Mouse (Mus musculus) gastrocnemius, postnatal 4 days (tissue): Measurements from ENCODE around the gene Mef2c. TPM values are rescaled to one million over a fixed set of nuclear protein-coding genes. Genes with fewer than 3 reads are reported as not detected.

Experiments used
- DNase-seq, 2 experiments: peaks; one replicate each; pipeline ENCODE4 v3.0.0; 2021 to 2022; ENCODE audit warnings: low spot score in 2 of 2, mixed read lengths in 2 of 2
- total RNA-seq, 2 experiments: library from RNA; stranded (reverse); gene quantifications; 2 replicates each; pipeline ENCODE4 v1.2.3; 2021

Gene Mef2c
- total RNA-seq, 2 experiments from 2014 or later: 565 to 585 TPM

DNA sequence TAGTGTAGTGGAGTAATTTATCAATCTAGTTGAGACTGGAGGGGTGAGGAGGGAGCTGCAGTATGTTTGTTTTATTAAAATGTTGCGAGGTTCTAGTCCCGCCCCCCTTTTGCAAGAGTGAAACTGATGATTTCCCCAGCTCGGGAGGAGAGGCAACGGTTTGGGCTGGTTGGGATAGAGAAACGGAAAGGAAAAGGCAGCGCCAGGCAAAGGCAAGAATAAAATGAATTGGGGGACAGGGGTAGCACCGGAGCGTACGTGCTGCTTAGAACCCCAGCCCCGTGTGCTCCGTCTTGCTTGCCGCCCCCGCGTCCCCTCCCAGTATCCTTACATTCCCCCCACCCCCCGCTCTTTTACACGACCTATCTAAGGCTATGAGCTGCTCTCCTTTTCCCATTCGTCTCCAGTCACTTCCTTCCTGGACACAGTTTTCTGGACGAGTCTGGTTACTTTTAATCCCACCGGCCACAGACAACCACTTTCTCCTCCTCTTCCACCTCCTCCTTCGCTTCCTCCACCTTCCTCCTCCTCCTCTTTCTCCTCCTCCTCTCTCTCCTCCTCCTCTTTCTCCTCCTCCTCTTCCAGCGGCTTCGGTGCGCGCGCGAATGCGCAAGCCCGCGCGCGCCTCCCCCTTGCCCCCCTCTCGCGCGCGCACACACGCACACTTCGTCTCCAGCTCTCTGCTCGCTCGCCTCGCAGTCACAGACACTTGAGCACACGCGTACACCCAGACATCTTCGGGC is 20.5 kb downstream of the Mef2c start:
- DNase-seq: peak; percentile 48 to 77

- no peak for DNase-seq
Measured at GRCm38 (mm10) chr13:83524902-83525715, 21.3 kb downstream of the Mef2c start.

DNA sequence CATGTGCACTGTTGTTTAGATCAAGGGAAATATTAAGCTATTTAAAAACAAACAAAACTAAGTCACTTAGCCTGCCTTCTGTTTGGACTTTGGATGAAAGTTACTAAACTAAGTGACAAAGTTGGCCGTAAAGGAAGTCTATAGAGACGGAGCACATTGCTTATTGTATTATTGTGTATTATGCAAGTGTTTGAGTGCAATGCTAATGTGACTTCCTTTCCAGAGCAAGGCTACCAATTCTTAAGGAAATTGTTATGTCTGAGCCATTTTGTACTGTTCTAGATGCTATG is 21.8 kb downstream of the Mef2c start:
- no peak for DNase-seq

GRCm38 (mm10) chr13:83526066-83526465 is 22.2 kb downstream of the Mef2c start:
- no peak for DNase-seq

GRCm38 (mm10) chr13:83527921-83528320 is 24.1 kb downstream of the Mef2c start:
- no peak for DNase-seq

DNA sequence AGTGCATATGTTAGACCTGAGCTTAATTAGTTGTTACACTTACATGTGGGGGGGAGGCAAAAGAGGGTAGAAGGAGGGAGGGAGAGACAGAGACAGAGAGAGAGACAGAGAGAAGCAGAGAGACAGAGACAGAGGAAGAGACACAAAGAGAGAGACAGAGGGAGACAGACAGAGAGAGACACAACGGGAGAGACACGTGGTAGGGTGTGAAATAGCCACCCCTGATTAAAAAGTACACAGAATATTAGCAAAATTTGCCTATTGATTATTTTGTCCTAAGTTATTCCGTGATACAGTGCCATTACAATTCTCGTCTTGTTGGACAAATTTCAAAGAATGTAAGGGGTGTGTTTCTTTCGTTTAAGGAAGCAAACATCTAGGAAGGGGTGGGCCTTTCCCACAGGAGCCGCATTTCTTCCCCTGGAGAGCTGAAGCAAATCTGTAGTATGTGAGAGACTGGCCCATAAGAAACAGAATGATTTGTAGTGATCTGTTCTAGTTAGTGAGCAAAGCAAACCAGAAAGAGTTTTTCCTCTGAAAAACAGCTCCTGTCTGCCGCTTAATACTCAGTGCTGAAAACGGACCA is 26.0 kb downstream of the Mef2c start:
- no peak for DNase-seq

GRCm38 (mm10) chr13:83530889-83531288 is 27.1 kb downstream of the Mef2c start:
- DNase-seq: no peak

DNA sequence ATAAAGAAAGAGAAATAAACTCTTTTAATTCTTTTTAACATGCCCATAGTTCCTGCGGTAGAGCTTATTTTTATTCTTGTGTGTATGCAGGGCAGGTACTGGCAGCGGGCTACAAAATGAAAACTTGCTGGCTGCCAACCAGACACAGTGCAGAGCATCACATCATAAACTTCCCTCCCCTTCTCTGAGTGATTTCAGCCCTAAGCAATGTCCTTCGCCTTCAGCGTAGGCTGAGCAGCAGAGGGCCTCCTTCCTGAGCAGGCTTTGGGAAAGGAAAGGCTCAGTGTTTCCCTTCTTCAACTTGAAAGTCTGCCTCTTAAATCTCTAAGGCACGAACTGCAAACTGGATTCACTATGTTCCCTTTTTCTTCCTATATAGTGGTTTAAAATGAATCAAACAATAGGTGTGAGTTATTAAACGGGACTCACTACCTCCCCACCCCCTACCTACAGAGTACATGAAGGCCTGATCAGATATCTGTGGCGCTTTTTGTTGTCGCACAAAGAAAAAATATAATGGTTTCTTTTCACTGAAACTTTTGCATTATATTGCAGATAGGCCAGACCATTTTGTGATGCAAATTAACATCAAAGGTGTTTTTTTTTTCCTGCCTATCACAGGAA is 28.2 kb downstream of the Mef2c start:
- peak in 1 of 2 experiments; percentile 19 for DNase-seq

GRCm38 (mm10) chr13:83536361-83536760 is 32.5 kb downstream of the Mef2c start:
- DNase-seq: no peak

DNA sequence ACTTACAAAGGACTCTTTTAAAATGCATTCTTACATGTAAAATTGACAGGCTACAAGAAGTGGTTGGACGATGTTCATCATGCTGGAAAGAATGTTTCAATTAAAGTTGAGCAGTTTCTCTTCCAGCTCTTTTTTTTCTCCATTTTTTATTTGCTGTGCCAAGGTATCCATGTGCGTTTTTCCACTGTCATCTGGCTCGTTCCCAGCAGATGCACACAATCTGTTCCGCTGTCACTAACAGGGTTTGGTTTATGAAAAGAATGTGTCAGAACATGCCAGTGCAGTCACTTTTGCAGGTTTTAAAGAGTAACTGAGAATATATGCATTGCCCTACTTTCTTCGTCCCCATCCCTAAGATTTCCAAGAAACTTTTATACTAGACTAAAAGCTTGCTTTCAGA is 33.3 kb downstream of the Mef2c start:
- DNase-seq: no peak

DNA sequence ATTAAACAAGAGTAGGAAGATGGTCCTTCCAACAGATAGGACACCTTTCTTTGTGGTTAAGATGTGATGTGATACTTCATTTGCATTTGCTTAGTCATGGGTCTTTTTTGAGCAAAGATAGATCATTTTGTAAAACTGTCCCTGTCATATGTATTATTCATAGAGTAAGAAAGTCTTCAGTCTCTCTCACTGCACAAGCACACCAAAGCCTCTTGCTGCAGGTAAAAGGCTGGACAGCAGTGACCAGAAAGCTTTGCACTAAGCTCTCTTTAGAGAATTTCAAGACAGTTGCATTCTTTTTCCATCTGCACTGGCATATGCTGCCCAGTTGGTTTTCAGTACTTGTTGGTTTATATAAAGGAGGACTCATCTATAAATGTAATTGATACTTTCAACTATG is 36.1 kb downstream of the Mef2c start:
- DNase-seq: no peak

GRCm38 (mm10) chr13:83542666-83543065 is 38.8 kb downstream of the Mef2c start:
- DNase-seq: no peak

DNA sequence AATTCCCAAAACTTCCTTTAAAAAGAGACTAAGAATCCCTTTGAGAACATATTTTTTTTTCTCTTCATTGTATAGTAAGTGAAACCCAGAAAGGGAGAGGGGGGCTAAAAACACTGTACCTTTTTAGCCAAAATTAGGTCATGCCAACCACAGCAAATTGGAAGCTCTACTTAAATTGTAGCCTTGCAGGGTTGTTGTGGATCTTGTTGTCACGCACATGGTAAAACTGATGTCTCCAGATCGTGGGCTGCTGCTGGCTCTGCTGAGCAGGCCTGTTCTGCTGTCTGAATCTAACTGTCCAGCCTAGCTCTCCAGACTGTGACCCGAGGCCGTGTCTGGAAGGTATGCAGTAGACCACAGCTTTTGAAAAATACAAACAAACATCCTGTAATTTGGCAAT is 40.9 kb downstream of the Mef2c start:
- DNase-seq: no peak

DNA sequence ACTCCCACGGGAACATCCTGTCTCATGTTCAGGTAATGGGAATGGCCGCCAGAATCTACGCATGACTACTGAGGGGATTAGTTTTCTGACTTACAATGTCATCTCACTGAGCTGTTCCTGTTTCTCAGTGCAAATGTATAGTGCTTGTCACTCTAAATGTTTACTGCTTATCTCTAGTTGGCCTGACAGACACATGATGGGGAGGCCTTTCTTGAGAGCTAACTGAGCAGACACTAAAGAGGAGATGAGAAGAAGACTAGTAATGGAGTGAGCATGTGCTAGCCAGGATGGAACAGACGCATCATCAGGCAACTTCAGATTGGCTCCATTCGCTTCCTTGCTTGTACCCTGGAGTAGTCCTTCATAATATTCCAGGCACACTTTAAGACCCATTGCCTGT is 43.0 kb downstream of the Mef2c start:
- no peak for DNase-seq

- no peak for DNase-seq
Measured at GRCm38 (mm10) chr13:83551259-83551658, 47.4 kb downstream of the Mef2c start.

GRCm38 (mm10) chr13:83552051-83552450 is 48.2 kb downstream of the Mef2c start:
- no peak for DNase-seq

DNA sequence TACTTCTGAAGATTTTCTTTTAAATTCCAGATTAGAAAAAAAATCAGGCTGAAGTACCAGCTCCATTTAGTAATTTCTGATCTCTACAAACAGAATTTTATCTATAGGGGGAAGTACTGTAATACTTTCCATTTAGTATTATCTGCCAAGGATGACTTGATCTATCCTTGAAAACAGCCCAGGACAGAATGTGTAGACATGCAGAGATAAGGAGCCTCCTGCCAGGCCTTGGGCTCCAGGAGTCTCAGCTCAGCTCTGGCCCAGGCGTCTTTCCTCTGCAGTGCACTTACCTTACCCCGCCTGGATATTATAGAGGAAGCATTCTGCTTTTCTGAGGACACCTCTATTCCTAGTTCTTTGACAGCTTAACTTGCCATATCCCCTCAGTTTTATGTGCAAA is 59.4 kb downstream of the Mef2c start:
- DNase-seq: no peak

GRCm38 (mm10) chr13:83565732-83566131 is 61.9 kb downstream of the Mef2c start:
- DNase-seq: no peak

- DNase-seq: no peak
Measured at GRCm38 (mm10) chr13:83566180-83566579, 62.3 kb downstream of the Mef2c start.

- DNase-seq: no peak
Measured at GRCm38 (mm10) chr13:83566834-83567534, 63.1 kb downstream of the Mef2c start.

DNA sequence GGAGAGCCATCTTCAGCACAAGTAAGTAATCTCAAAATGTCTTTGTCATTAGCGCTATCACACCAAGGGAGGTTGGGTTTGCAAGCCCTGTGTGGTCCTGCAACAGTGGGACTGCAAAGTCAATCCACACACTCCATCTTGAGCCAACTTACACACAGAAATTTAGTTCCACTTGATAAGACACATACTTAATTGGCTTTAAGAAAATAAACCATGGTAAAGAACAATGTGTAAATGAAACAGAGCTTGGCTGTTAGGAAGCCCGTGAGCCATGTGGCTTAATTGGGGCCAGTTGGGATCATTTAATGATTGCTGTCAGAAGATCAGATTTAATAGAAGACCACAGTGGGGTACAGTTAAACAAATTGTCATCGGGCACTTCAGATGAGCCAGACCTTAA is 63.8 kb downstream of the Mef2c start:
- DNase-seq: no peak
